7 mouse cellular contexts compared by ENCODE assay signal in the genomic region with DNA sequence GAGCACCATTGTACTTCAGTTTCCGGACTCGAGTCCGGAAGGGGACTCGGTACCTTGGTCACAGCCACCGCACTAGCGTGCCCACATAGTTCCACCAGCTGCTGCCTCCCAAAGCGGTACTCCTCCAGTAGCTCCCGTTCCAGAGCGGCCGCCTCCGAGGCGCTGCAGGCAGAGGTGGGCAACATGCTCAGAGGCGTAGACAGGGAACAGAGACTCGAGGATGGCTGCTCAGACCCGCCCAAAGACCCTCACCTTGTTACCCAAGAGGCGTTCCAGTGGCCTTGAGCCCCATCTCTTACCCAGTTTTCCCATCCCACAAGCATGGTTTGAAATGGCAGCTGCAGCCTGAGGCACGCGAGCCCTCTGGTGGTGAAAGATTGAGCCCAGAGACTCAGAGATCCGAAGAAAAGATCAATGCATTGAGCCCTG. TPM values are rescaled to one million over a fixed set of nuclear protein-coding genes. Genes with fewer than 3 reads are reported as not detected.
DNase-seq lines count a peak whose midpoint lies in the region; ATAC-seq lines count a peak whose summit lies in the region.

No protein-coding gene starts in this region.

- 36% methylated on average over 19 of the region's 19 CpGs for WGBS in midbrain, embryonic 10.5 days
- WGBS in midbrain, embryonic 15.5 days = 36% methylated on average over 19 of the region's 19 CpGs

- H3K9me3 ChIP-seq in midbrain, embryonic 10.5 days (replicated peaks) = no peaks in the 10 kb centered on the region
- no peaks in the 10 kb centered on the region for H3K9me3 ChIP-seq in midbrain, embryonic 15.5 days

- no peak overlapping the region for H3K4me3 ChIP-seq in midbrain, embryonic 10.5 days
- no peak overlapping the region for H3K4me3 ChIP-seq in midbrain, embryonic 15.5 days

- DNase-seq in midbrain, embryonic 10.5 days (ENCODE audit: low spot score) = peak; percentile 70
- peak; percentile 35 for DNase-seq in c-Kit-positive CD71-negative TER-119-negative erythroid progenitor cells, embryonic 14.5 days (ENCODE audit: low read depth)
- peak; percentile 71 to 83 for DNase-seq in left cerebral cortex, postnatal 25 days (ENCODE audit: low spot score in 2 of 2)
- peak; percentile 62 for DNase-seq in neural tube, embryonic 10.5 days (ENCODE audit: extremely low spot score, low spot score)
- no peak for DNase-seq in T-cell, adult 2 months (ENCODE audit: low spot score)

- intact Hi-C loops in left cerebral cortex, postnatal 25 days (cut with DNase I) = no loop called here

- H3K4me1 ChIP-seq in midbrain, embryonic 10.5 days = peaks cover 90% of the 10 kb centered on the region
- H3K4me1 ChIP-seq in midbrain, embryonic 15.5 days = peaks cover 39% of the 10 kb centered on the region

- no peak overlapping the region for H3K9ac ChIP-seq in midbrain, embryonic 15.5 days

- 0 out of 2 replicates have a peak overlapping the region, but pooled peaks have one; percentile 17 for H3K27ac ChIP-seq in midbrain, embryonic 10.5 days (replicated peaks)
- no peak overlapping the region for H3K27ac ChIP-seq in midbrain, embryonic 15.5 days

- H3K4me2 ChIP-seq in midbrain, embryonic 15.5 days = no peak overlapping the region; the same call in 1 of the 2 replicates

- H3K36me3 ChIP-seq in midbrain, embryonic 10.5 days = peaks cover 37% of the 10 kb centered on the region
- H3K36me3 ChIP-seq in midbrain, embryonic 15.5 days (replicated peaks) = no peaks in the 10 kb centered on the region

- H3K27me3 ChIP-seq in midbrain, embryonic 10.5 days (ENCODE audit: low read depth, poor library complexity, severe bottlenecking) = peaks cover 74% of the 10 kb centered on the region
- peaks cover 47% of the 10 kb centered on the region for H3K27me3 ChIP-seq in midbrain, embryonic 15.5 days (replicated peaks)

- no peak; the same call in 1 of the 2 replicates for ATAC-seq in midbrain, embryonic 15.5 days (replicated peaks)
- ATAC-seq in frontal cortex, adult (ENCODE audit: low TSS enrichment) = peak; percentile 74

RNA-seq across cellular contexts. Expression of gene Cilp2, which starts 3.3 kb away (rescaled TPM):
- 0.47 TPM in 2 replicates for polyA plus RNA-seq in midbrain, embryonic 10.5 days (2016; fragmentation: Nextera tagmentation; extraction: Ambion mirVana)
- 5.8 and 5.9 TPM in 2 replicates for polyA plus RNA-seq in midbrain, embryonic 15.5 days (2015; fragmentation: Nextera tagmentation; extraction: Ambion mirVana)
- 1 to 10 TPM in 1 of 2 experiments, under 1 TPM in 1; 0.76 to 1.1 TPM for total RNA-seq in left cerebral cortex, postnatal 25 days (2021)

RNA-seq across cellular contexts. Expression of gene Tssk6, which starts 11.2 kb away (rescaled TPM):
- 5.2 and 5.4 TPM in 2 replicates for polyA plus RNA-seq in midbrain, embryonic 10.5 days (2016; fragmentation: Nextera tagmentation; extraction: Ambion mirVana)
- polyA plus RNA-seq in midbrain, embryonic 15.5 days (2015; fragmentation: Nextera tagmentation; extraction: Ambion mirVana) = 4.5 and 4.7 TPM in 2 replicates
- total RNA-seq in left cerebral cortex, postnatal 25 days (2021) = under 1 TPM; 0.53 to 0.66 TPM

RNA-seq across cellular contexts. Expression of gene Ndufa13, which starts 11.5 kb away (rescaled TPM):
- polyA plus RNA-seq in midbrain, embryonic 10.5 days (2016; fragmentation: Nextera tagmentation; extraction: Ambion mirVana) = 173 and 174 TPM in 2 replicates
- 171 and 172 TPM in 2 replicates for polyA plus RNA-seq in midbrain, embryonic 15.5 days (2015; fragmentation: Nextera tagmentation; extraction: Ambion mirVana)
- 100 to 1,000 TPM; 153 to 154 TPM for total RNA-seq in left cerebral cortex, postnatal 25 days (2021)

RNA-seq across cellular contexts. Expression of gene Yjefn3, which starts 11.7 kb away (rescaled TPM):
- 4.2 and 5.9 TPM in 2 replicates for polyA plus RNA-seq in midbrain, embryonic 10.5 days (2016; fragmentation: Nextera tagmentation; extraction: Ambion mirVana)
- 9.6 and 12.2 TPM in 2 replicates for polyA plus RNA-seq in midbrain, embryonic 15.5 days (2015; fragmentation: Nextera tagmentation; extraction: Ambion mirVana)
- 10 to 100 TPM; 21.6 to 23.7 TPM for total RNA-seq in left cerebral cortex, postnatal 25 days (2021)

RNA-seq across cellular contexts. Expression of gene Pbx4, which starts 58.5 kb away (rescaled TPM):
- 42.9 and 46.0 TPM in 2 replicates for polyA plus RNA-seq in midbrain, embryonic 10.5 days (2016; fragmentation: Nextera tagmentation; extraction: Ambion mirVana)
- 58.2 and 62.1 TPM in 2 replicates for polyA plus RNA-seq in midbrain, embryonic 15.5 days (2015; fragmentation: Nextera tagmentation; extraction: Ambion mirVana)
- 10 to 100 TPM; 16.9 to 17.4 TPM for total RNA-seq in left cerebral cortex, postnatal 25 days (2021)
